Mouse (Mus musculus): Measurements from ENCODE around the gene Cpeb3.
"Not testable (repeated sequence)": the region's sequence is repeated elsewhere in the genome, so short reads cannot be mapped to it uniquely, and the experiment has no call there.

Gene Cpeb3

DNA sequence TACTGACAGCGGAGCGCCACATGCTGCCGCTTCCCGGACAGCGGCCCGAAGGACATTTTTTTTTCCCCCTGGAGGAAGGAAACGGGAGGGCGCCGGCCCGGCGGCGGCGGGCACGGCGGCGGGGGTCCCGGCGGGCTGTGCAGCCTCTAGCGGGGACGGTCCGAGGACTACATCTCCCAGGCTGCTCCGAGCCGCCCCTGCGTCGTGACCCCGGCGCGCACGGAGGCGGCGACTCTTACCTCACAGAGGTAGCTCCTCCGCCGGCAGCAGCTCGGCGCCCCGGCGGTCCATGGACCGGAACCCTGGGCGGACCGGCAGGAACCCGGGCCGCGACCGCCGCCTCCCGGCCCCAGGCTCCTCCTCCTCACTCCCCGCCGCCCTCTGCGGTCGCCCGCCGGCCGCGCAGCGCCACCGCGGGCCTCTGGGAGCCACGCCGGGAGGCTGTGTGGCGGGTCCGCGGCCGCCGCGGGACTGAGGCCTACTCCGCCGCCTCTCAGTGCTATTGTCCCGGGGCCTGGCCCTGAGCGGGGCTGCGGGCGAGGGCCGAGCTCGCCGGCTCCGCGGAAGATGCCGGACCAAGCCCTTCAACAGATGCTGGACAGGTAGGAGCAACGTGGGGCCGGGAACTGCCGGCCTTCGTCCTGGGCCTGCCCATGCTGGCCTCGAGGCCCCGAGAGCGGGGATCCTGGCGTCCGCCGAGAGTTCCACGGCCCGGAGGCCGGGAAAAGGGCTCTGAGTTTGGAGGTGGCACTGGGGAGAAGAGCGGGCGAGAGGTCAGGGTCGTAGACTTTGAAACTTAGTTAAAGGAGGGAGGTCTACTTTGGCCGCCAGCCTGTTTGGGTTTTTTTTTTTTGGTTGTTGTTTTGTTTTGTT, 862 bp downstream of the Cpeb3 start, which contains the start of gene March5:
Gene March5 (plus strand): TSS at position 241 of the 873 bp plus-strand sequence.
- peak; percentile 41 for DNase-seq (ENCODE audit: low read depth)

DNA sequence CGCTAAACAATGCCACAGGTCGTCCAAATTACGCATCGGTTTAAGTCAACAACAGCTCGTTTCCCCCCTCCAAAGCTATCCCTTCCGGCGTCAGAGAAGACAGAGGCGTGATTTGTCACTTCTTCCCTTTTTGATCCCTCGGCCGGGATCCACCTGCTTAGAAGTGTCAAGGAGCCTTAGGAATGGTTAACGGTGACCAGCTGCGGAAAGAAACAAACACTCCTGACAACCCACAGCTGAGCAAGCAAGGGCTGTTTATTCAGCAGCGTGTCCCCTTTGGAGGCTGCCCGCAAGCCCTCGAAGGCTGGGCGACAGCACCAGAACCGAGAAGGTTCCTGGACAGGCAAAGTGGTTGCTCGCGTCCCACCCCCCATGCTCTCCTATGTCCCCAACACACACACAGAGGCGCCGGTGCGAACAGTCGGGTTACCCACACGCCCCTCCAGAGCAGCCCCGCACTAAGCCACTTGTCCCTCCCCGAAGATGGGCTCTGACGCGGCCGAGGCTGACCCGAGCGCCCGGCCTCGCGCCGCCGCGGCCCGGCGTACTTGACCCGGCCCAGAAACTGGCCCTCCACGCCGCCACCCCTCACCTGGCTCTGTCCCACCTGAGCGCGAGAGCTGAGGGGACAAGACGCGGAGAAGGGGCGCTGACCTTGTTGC, 1.6 kb downstream of the Cpeb3 start:
- DNase-seq (ENCODE audit: low read depth) = no peak

GRCm38 (mm10) chr19:37205155-37205554, 3.2 kb downstream of the Cpeb3 start:
- not testable (repeated sequence) for DNase-seq (ENCODE audit: low read depth)

- no peak for DNase-seq (ENCODE audit: low read depth)
These were observed 5.0 kb downstream of the Cpeb3 start for GRCm38 (mm10) chr19:37203371-37203770.

DNA sequence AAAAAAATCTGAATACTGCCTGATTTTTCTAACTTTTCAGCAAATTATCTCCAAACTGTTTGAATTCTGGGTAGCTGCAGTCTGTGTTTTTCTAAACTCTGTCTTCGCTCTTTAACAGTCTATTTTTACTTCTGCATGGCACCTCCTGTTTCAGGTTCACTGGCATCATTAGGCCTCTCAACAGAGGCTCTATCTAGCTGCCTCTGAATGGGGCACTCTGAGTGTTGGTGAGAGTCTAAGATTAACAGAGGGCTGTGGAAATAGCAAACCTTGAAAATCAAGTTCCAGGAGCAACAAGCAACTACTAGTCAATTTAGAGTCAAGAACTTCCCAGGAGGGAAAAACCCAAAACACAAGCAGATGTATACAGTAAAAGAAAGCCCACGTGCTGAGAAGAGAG, 8.5 kb downstream of the Cpeb3 start:
- no peak for DNase-seq (ENCODE audit: low read depth)

GRCm38 (mm10) chr19:37198165-37198880, 10.1 kb downstream of the Cpeb3 start:
- DNase-seq (ENCODE audit: low read depth) = no peak

- no peak for DNase-seq (ENCODE audit: low read depth)
These were observed 15.8 kb downstream of the Cpeb3 start for GRCm38 (mm10) chr19:37192475-37193058.

DNA sequence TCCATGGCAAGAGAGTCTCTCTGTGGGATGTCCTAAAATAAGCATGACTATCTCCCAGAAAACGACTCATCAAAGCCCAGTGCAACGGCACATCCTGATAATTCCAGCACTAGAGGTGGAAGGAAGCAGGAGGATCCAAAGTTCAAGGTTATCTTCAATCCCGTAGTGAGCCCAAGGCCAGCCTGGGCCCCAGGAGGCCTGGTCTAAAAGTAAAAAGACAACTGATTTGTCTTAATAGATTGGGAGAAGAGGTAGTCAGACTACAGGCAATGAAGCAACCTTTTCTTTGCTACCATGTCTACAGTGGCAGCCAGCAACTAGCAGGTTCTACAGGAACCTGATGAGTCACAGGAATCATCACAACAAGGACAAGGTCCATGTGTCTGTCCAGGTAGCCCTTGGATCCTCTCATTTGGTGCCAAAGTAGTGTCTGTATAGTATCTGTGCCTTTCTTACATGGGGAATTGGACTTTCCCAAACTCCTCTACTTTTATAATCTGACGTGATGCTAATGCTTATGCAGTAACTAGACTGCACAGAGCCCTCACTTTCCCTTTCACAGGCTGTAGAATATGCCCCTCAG, 19.9 kb downstream of the Cpeb3 start:
- no peak for DNase-seq (ENCODE audit: low read depth)

DNA sequence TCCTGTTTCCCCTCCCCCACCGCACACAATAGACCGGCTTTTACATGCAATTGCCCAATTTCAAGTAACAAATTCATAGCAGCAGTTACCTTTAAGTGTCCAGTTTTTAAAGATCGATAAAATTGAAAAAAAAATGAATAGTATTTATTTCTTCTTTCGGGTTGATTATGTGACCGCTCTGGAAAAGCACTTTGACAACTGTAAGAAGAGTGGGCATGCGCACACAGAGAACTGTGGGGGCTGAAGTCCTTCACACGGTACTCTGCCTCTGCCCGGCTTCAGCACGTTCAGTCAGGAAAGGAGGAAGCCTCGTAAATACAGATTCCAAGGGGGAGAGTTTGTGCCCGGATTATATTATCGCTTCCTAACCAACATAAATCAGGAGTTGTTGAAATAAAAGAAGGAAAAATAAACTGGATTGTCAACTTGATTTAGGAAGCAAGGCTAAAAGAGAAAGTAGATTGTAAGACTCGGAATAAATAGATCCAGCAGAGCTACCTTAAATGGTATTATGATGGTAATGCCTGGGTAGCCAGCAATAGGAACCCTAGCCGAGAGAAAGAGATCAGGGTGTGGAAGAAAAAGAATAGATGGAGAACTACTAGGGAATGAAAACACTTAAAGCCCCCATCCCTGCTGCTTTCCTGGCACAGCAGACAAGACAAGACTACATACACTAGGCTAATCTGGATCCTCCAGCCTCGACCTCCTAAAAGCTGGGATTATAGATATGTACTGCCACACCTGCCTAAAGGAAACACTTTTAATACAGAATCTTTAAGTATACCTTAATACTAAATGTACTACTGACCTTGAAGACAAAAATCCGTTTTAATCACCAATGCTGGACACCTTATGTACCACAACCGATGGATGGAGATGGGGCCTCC, 30.3 kb downstream of the Cpeb3 start:
- no peak for DNase-seq (ENCODE audit: low read depth)

DNA sequence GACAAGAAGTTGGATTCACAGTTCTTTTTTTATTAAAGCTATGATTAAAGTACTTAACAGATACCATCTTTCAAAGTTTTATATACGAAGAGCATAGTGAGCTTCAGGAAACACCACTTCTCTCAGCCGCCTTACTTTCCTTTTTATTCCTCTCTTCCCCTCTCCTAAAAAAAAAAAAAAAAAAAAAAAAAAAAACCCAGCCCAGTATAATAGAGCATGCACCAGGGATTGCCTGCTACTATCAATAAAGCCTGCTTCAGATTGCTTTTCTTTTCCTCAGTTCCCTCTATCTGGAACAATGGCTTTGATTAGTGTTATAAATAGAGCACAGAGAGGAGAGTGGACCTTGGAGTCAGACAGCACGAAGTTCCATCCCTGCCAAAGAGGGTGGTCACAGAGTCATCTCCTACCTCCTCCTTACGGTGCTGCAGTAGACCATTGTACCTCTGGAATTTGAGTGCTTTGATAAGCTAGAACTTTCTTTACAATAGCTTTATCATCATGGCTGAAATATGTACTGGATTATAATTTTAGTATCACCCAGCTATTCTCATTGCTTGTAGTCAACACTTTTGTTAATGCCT, 31.4 kb downstream of the Cpeb3 start:
- no peak for DNase-seq (ENCODE audit: low read depth)

DNA sequence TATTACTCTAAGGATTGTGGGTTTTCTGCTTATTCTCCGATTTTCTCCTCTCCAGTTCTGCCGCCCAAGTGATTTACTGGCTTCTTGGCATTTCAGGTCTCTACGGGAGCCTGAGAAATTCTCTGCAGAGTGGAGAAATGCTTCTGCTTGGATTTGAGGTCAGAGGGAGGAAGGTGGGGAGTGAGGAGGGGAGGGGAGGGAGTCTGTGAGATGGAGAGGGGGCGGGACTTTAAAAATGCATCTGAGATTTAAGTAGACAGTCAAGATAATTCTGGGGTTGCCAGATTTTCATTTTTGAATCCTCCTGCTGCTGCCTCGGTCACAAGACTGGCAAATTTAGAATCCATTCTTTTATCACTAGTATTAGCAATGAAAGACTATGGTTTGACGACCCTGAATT, 32.5 kb downstream of the Cpeb3 start:
- DNase-seq (ENCODE audit: low read depth) = no peak

GRCm38 (mm10) chr19:37175436-37175805, 33.0 kb downstream of the Cpeb3 start:
- DNase-seq (ENCODE audit: low read depth) = no peak

DNA sequence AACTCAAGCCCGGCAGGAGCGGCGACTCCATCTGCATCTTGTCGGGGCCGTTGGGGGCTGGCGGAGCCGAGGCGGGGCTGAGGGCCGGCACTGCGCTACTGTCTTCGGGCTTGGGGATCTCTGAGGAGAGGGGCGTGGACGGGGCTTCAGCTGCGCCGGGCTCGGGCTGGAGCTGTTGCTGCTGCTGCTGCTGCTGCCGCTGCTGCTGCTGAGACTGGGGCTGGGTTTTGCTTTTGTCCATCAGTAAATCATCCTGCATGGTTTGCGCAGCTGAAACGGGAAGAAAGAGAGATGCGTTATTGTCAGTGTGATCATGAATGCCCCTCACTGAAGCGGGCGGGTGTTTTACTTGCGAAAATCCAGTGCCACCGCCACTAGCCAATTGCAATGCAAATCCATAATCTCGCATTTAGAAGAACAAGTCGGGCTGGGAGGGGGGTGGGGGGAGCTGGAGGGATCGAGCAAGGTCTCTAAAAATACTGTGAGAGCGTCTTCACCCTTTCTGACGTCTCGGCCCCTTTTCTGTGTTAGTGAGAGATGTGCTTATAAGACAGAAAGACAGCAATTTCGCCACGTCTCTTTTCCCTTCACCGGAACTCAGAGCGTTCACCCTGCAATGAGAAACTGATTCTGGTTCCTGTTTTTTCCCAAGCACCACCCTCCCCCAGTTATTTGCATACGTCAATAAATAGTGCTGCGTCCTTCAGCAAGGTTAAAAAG, 33.5 kb downstream of the Cpeb3 start:
- DNase-seq (ENCODE audit: low read depth) = no peak

DNA sequence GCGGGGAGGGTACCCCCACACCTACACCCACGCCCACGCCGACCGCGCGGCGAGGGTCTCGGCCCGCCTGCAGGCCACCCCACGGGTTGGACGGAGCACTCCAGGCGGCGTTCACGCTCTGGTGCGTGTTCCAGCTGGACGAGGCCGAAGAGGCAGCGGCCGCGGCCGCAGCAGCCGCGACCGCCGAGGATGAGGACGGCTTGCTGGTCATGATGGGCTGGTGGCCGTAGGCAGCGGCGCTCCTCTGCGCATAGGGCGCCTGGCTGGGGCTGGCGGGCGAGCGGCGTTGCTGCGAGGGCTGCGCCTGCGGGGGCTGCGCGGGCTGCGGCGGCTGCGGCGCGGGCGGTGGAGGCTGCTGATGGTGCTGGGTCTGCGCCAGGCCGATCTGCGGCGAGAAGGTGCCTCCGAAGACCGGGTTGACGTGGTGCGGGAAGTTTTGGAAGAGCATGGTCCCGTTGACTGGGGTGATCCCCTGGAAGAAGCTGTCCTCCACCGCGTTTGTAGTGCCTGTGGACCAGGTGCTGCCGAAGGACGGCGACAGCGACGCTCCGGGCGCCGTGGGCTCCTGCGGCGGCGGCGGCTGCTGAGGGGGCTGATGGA, 34.2 kb downstream of the Cpeb3 start:
- no peak for DNase-seq (ENCODE audit: low read depth)

GRCm38 (mm10) chr19:37173331-37174115, 34.9 kb downstream of the Cpeb3 start:
- no peak for DNase-seq (ENCODE audit: low read depth)

DNA sequence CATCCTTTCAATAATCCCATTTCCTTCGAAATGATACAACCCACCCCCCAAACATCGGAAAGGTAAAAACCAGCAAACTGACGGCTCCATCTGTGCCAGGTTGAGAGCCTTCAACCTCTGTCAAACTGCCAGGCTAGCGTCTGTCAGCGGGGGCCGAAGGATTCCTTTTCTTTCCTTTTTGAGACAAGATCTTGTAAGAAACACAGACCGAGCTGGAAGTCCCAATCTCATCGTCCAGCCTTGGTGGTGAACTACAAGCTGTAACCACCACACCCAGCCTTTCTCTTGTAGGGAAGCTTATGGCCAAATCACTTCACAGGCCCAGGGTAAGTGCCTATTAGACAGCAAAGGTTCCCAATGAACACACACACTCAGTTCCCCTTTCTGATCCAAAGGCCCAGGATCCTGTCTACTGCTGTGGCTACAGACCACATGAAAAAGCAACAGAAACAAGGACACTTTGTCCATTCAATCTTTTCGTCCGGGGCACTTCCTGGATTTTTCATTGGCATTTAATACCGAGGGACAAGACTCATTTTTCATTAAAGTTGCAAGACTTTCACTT, 35.8 kb downstream of the Cpeb3 start:
- DNase-seq (ENCODE audit: low read depth) = no peak

DNA sequence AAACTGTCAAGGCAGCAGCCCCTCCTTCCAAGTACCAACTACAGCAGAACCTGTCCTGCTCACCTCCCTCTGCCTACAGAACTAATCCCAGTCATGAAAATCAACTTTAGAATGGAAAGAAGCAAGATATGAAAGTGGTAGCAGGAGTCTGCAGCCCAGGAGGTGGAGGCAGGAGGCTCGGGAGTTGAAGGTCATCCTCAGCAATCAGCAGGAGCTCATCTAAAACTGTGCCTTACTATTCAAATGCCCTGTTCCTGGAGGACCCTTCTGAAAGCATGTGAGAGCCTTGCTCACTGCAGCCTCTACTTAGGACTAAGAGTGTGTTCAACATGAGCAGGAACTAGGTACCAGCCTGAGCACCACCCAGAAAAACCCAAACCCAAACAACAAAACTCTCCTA, 36.3 kb downstream of the Cpeb3 start:
- DNase-seq (ENCODE audit: low read depth) = no peak

GRCm38 (mm10) chr19:37156770-37157336, 51.5 kb downstream of the Cpeb3 start:
- DNase-seq (ENCODE audit: low read depth) = no peak
